Mouse (Mus musculus): ENCODE results near the gene Mustn1.

DNA sequence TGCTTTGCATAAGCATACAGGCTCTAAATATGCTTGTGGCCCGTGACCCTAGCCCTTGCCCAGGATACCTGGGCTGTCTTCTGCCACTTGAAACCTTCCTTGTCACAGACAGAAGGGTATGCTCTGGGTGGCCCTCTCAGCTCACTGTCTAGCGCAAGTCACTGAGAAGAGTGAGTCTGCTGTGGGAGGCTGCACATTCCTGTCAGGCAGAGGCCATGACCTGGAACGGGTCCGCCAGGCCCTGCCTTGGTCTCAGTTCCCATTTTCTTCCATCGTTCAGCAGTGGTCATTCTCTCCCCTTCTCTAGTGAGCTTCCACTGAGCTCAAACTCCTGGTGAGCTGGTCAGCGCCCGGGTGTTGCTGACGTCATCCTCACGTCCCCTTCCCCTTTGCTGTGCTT lies 3.0 kb upstream of the Mustn1 start:
- TF ChIP-seq EP300 (IDR thresholded peaks at IDR 0.05; ENCODE audit: insufficient read depth, low read depth, low read length) (no peak), POLR2A (IDR thresholded peaks at IDR 0.05; ENCODE audit: insufficient read depth, low read length) (no peak), CTCF (IDR thresholded peaks at IDR 0.05; ENCODE audit: low read depth, low read length) (no peak)
